In the genomic region with DNA sequence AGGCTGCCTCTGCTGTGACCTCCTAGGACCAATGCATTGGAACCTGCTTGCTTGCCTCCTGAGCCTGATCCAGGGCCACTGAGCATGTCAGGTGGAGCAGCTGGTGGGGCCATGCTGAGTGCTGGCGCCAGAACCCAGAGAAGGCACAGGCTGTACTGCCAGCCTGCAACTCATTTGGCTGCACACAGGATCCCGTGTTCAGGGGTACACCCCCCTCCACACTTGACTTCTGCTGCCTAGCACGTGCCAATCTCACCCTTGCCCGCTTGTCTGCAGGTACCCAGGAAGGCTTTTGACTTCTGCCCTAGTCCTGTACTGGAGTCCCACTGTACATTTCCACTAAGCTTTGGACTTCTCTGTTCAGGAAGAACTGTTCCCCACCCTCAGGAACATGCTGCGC, we compare ENCODE assay signal across 11 mouse cellular contexts. TPM values are rescaled to one million over a fixed set of nuclear protein-coding genes. Genes with fewer than 3 reads are reported as not detected.
A peak's percentile ranks its signal among the peaks of the same experiment; 100 is the strongest.
DNase-seq lines count a peak whose midpoint lies in the region; ATAC-seq lines count a peak whose summit lies in the region.
"Had no signal": no experiment of that assay in that cellular context is flagged by ENCODE, and none has a peak within 500 bp of the region (broad histone marks: within the 10 kb centered on the region; RNA-seq: fewer than 3 reads in every experiment).

No protein-coding gene starts in this region.

- ATAC-seq in CD4-positive, CD25-positive, alpha-beta regulatory T cell, adult 4 months, result no peak
- ATAC-seq: intestine, embryonic 15.5 days had no signal

- peak; percentile 69 to 80 for DNase-seq in kidney, adult 8-10 months
- no peak for DNase-seq in kidney, postnatal 10 days
- DNase-seq in cerebellum, adult 9-11 months, result peak; percentile 99
- peak; percentile 49 for DNase-seq in heart, adult 8-10 months (ENCODE audit: low spot score)
- peak; percentile 78 to 81 for DNase-seq in layer of hippocampus, postnatal 36 days
- no peak for DNase-seq in testis, postnatal 10 days (ENCODE audit: low spot score)
- DNase-seq in right cerebral cortex, postnatal 25 days, result no peak
- DNase-seq: liver, embryonic 13.5 days; thymus, adult 2 months had no signal

RNA-seq across cellular contexts. Expression of a gene that starts 19.3 kb away (rescaled TPM):
- total RNA-seq in heart, adult 8-10 months (2022), result 10 to 100 TPM; 44.2 to 51.4 (median 46.2) TPM
- 100 to 1,000 TPM; 148 to 157 TPM for total RNA-seq in layer of hippocampus, postnatal 36 days (2021)
- polyA plus RNA-seq in CD4-positive, CD25-positive, alpha-beta regulatory T cell, adult 4 months (2017; shearing (Covaris generic)), result 10 to 100 TPM; 20.0 to 20.6 TPM

Comparison
In these comparisons a context has a peak if more than half of its experiments do, and no peak if none do; other contexts are left out.
1. DNase-seq: peak in kidney, adult 8-10 months (2 of 2), cerebellum, adult 9-11 months (single experiment), heart, adult 8-10 months (single experiment) and layer of hippocampus, postnatal 36 days (2 of 2); none in kidney, postnatal 10 days (single experiment), testis, postnatal 10 days (single experiment) and right cerebral cortex, postnatal 25 days (single experiment).